Mouse (Mus musculus): ENCODE results near the gene Srsf3.

Gene Srsf3

GRCm38 (mm10) chr17:29086916-29087315 is 54.5 kb downstream of the Srsf3 start:
- DNase-seq (ENCODE audit: low spot score in 2 of 2) = peak in 1 of 2 experiments; percentile 44

GRCm38 (mm10) chr17:29090776-29091175 is 58.3 kb downstream of the Srsf3 start, which contains the start of gene Cdkn1a:
Cdkn1a (plus strand) TSS chr17:29090976.
- peak; percentile 16 to 53 for DNase-seq (ENCODE audit: low spot score in 2 of 2)

GRCm38 (mm10) chr17:29091348-29091944 is 59.0 kb downstream of the Srsf3 start:
- DNase-seq (ENCODE audit: low spot score in 2 of 2) = peak; percentile 15 to 50

GRCm38 (mm10) chr17:29092497-29092896 is 60.1 kb downstream of the Srsf3 start:
- peak; percentile 10 to 38 for DNase-seq (ENCODE audit: low spot score in 2 of 2)
